Mouse (Mus musculus) adrenal gland, postnatal 14 days (tissue): ENCODE data around the gene Dido1. TPM values are rescaled to one million over a fixed set of nuclear protein-coding genes. Genes with fewer than 3 reads are reported as not detected.

Experiments used
- DNase-seq: peaks from one replicate; pipeline ENCODE4 v3.0.0; 2021; ENCODE audit warnings: mixed read lengths
- long read RNA-seq, 2 experiments: library from polyadenylated mRNA; stranded (forward); transcript quantifications; one replicate each; pipeline ENCODE4 v2.0.0; 2021
- total RNA-seq: library from RNA; stranded (reverse); gene quantifications from 2 replicates; pipeline ENCODE4 v1.2.3, GENCODE M21; 2021

Dido1 gene
- 49.3 and 54.1 TPM in 2 replicates for total RNA-seq
- long read RNA-seq, experiment 1, full-length matches to known transcripts = 2 of 16 reads
- long read RNA-seq, experiment 1, partial matches to known transcripts = 1 of 16 reads
- long read RNA-seq, experiment 1, other reads (novel, unspliced or antisense) = 13 of 16 reads
- long read RNA-seq, experiment 2, full-length matches to known transcripts = 4 of 11 reads
- long read RNA-seq, experiment 2, partial matches to known transcripts = 2 of 11 reads
- long read RNA-seq, experiment 2, other reads (novel, unspliced or antisense) = 5 of 11 reads

GRCm38 (mm10) chr2:180709923-180710272 is at the start of gene Dido1, which contains the start of gene Gid8:
Gene Dido1 (minus strand): TSS chr2:180709999.
Gene Gid8 (plus strand): TSS chr2:180710117.
- DNase-seq = peak; percentile 98

GRCm38 (mm10) chr2:180758513-180759263 is 48.9 kb upstream of the Dido1 start:
- no peak for DNase-seq

GRCm38 (mm10) chr2:180756786-180757185 is 47.0 kb upstream of the Dido1 start:
- DNase-seq = no peak

GRCm38 (mm10) chr2:180755896-180756295 is 46.1 kb upstream of the Dido1 start:
- peak; percentile 81 for DNase-seq

- no peak for DNase-seq
These were observed 45.3 kb upstream of the Dido1 start for GRCm38 (mm10) chr2:180754976-180755688.

GRCm38 (mm10) chr2:180748904-180749303 is 39.1 kb upstream of the Dido1 start:
- no peak for DNase-seq

GRCm38 (mm10) chr2:180746569-180747192 is 36.9 kb upstream of the Dido1 start:
- no peak for DNase-seq

- peak; percentile 91 for DNase-seq
These were observed 35.6 kb upstream of the Dido1 start for GRCm38 (mm10) chr2:180745248-180745927.

GRCm38 (mm10) chr2:180743321-180743720 is 33.5 kb upstream of the Dido1 start:
- DNase-seq = no peak

- no peak for DNase-seq
These were observed 33.0 kb upstream of the Dido1 start for GRCm38 (mm10) chr2:180742820-180743219.

- no peak for DNase-seq
These were observed 31.6 kb upstream of the Dido1 start for GRCm38 (mm10) chr2:180741421-180741820.

GRCm38 (mm10) chr2:180740349-180740748 is 30.6 kb upstream of the Dido1 start:
- no peak for DNase-seq

GRCm38 (mm10) chr2:180737984-180738383 is 28.2 kb upstream of the Dido1 start:
- no peak for DNase-seq

- DNase-seq = no peak
These were observed 25.4 kb upstream of the Dido1 start for GRCm38 (mm10) chr2:180735232-180735631.

GRCm38 (mm10) chr2:180731984-180732383 is 22.2 kb upstream of the Dido1 start:
- DNase-seq = no peak

GRCm38 (mm10) chr2:180731036-180731435 is 21.2 kb upstream of the Dido1 start:
- DNase-seq = peak; percentile 65

- no peak for DNase-seq
These were observed 17.8 kb upstream of the Dido1 start for GRCm38 (mm10) chr2:180727613-180728021.

- peak; percentile 22 for DNase-seq
These were observed 17.1 kb upstream of the Dido1 start for GRCm38 (mm10) chr2:180726658-180727442.

- DNase-seq = no peak
These were observed 16.2 kb upstream of the Dido1 start for GRCm38 (mm10) chr2:180725856-180726629.

- DNase-seq = no peak
These were observed 15.6 kb upstream of the Dido1 start for GRCm38 (mm10) chr2:180725414-180725778.
